In genomic region chr16:10939932-10940331, GRCm38 (mm10) we compare ENCODE assay signal across 24 mouse cellular contexts.
"Had no signal": no experiment of that assay in that cellular context is flagged by ENCODE, and none has a peak within 500 bp of the region (broad histone marks: within the 10 kb centered on the region; RNA-seq: fewer than 3 reads in every experiment).

No protein-coding gene starts in this region.

- H3K27ac ChIP-seq: gastrocnemius, adult 2 months; heart, embryonic 10.5 days; hindbrain, embryonic 12.5 days; hindbrain, embryonic 14.5 days; intestine, embryonic 15.5 days; layer of hippocampus, adult 2 months; left cerebral cortex, adult 2 months; limb, embryonic 10.5 days; limb, embryonic 12.5 days; liver, embryonic 13.5 days had no signal

- H3K9me3 ChIP-seq: heart, embryonic 10.5 days; heart, embryonic 12.5 days; hindbrain, embryonic 12.5 days; intestine, embryonic 15.5 days; limb, embryonic 10.5 days; limb, embryonic 12.5 days; liver, embryonic 13.5 days had no signal

- H3K9ac ChIP-seq: heart, embryonic 12.5 days; hindbrain, embryonic 12.5 days; hindbrain, embryonic 14.5 days; intestine, embryonic 15.5 days; limb, embryonic 12.5 days; liver, embryonic 13.5 days had no signal

- H3K27me3 ChIP-seq: heart, embryonic 12.5 days; hindbrain, embryonic 12.5 days; intestine, embryonic 15.5 days; limb, embryonic 12.5 days; liver, embryonic 13.5 days had no signal

- H3K4me2 ChIP-seq: heart, embryonic 12.5 days; hindbrain, embryonic 12.5 days; hindbrain, embryonic 14.5 days; intestine, embryonic 15.5 days; limb, embryonic 12.5 days; liver, embryonic 13.5 days had no signal

- H3K36me3 ChIP-seq: heart, embryonic 10.5 days; heart, embryonic 12.5 days; hindbrain, embryonic 12.5 days; intestine, embryonic 15.5 days; limb, embryonic 10.5 days; limb, embryonic 12.5 days; liver, embryonic 13.5 days had no signal

- DNase-seq: gastrocnemius, adult 2 months; gastrocnemius, postnatal 10 days; gastrocnemius, postnatal 25 days; heart, adult 18-20 months; heart, postnatal 10 days; heart, postnatal 4 days; kidney, adult 18-20 months; kidney, adult 8-10 months; kidney, postnatal 10 days; kidney, postnatal 25 days; kidney, postnatal 4 days; liver, embryonic 13.5 days had no signal

- H3K4me3 ChIP-seq: gastrocnemius, adult 2 months; heart, embryonic 10.5 days; heart, embryonic 12.5 days; hindbrain, embryonic 12.5 days; intestine, embryonic 15.5 days; layer of hippocampus, adult 2 months; left cerebral cortex, adult 2 months; limb, embryonic 10.5 days; limb, embryonic 12.5 days; liver, embryonic 13.5 days had no signal

- H3K4me1 ChIP-seq: intestine, embryonic 15.5 days; limb, embryonic 10.5 days; limb, embryonic 12.5 days; liver, embryonic 13.5 days had no signal

- ATAC-seq: hindbrain, embryonic 16.5 days; inflammation-experienced regulatory T-cells, adult 6 months; intestine, postnatal 0 days had no signal
